Mouse (Mus musculus): ENCODE measurements around the gene Tecr.

The Tecr gene

GRCm38 (mm10) chr8:83607661-83608397 lies at the start of gene Tecr, which contains the start of gene Dnajb1:
Gene Tecr (minus strand): TSS chr8:83607971.
Gene Dnajb1 (plus strand): TSS chr8:83608193.
- DNase-seq: peak; percentile 100

- DNase-seq: peak; percentile 74
Measured at GRCm38 (mm10) chr8:83656484-83657246, 48.9 kb upstream of the Tecr start.

GRCm38 (mm10) chr8:83656043-83656442 lies 48.3 kb upstream of the Tecr start:
- no peak for DNase-seq

- no peak for DNase-seq
Measured at GRCm38 (mm10) chr8:83654725-83655124, 47.0 kb upstream of the Tecr start.

GRCm38 (mm10) chr8:83653662-83654017 lies 45.9 kb upstream of the Tecr start:
- DNase-seq: no peak

GRCm38 (mm10) chr8:83652744-83653661 lies 45.2 kb upstream of the Tecr start:
- DNase-seq: peak; percentile 59

GRCm38 (mm10) chr8:83652030-83652743 lies 44.4 kb upstream of the Tecr start, which contains the start of gene Gipc1:
Gene Gipc1 (plus strand): TSS chr8:83652677.
- peak; percentile 98 for DNase-seq

GRCm38 (mm10) chr8:83649699-83650098 lies 41.9 kb upstream of the Tecr start:
- DNase-seq: no peak

- DNase-seq: no peak
Measured at GRCm38 (mm10) chr8:83648031-83648430, 40.3 kb upstream of the Tecr start.

GRCm38 (mm10) chr8:83647511-83647910 lies 39.7 kb upstream of the Tecr start:
- DNase-seq: no peak

- DNase-seq: no peak
Measured at GRCm38 (mm10) chr8:83639649-83640048, 31.9 kb upstream of the Tecr start.

- no peak for DNase-seq
Measured at GRCm38 (mm10) chr8:83638856-83639255, 31.1 kb upstream of the Tecr start.

GRCm38 (mm10) chr8:83632083-83632707 lies 24.4 kb upstream of the Tecr start:
- DNase-seq: no peak

- DNase-seq: no peak
Measured at GRCm38 (mm10) chr8:83625676-83626299, 18.0 kb upstream of the Tecr start.

GRCm38 (mm10) chr8:83624739-83625138 lies 17.0 kb upstream of the Tecr start:
- DNase-seq: peak; percentile 72

- DNase-seq: no peak
Measured at GRCm38 (mm10) chr8:83623549-83623948, 15.8 kb upstream of the Tecr start.

GRCm38 (mm10) chr8:83622389-83622989 lies 14.7 kb upstream of the Tecr start:
- peak; percentile 96 for DNase-seq

GRCm38 (mm10) chr8:83621691-83622388 lies 14.1 kb upstream of the Tecr start:
- DNase-seq: no peak

- DNase-seq: peak; percentile 9
Measured at GRCm38 (mm10) chr8:83619568-83620285, 12.0 kb upstream of the Tecr start.

- no peak for DNase-seq
Measured at GRCm38 (mm10) chr8:83618566-83618965, 10.8 kb upstream of the Tecr start.

Measured in lung, postnatal 36 days (tissue).